Mouse (Mus musculus) lung, embryonic 16.5 days (tissue): ENCODE data around the gene Fignl2. TPM values are rescaled to one million over a fixed set of nuclear protein-coding genes. Genes with fewer than 3 reads are reported as not detected.

ENCODE experiments used
- ATAC-seq: fragments of 200-750 bp; cut with Nextera tagmentation; 2 replicates; pipeline ENCODE4 v1.8.0; 2017; ENCODE audit warnings: low read depth, mild to moderate bottlenecking, moderate library complexity
- H3K27ac ChIP-seq: fragments of 300-500 bp; sonication (generic); 2 replicates; pipeline ENCODE4 v1.5.1; 2014; ENCODE audit warnings: mild to moderate bottlenecking, control low read depth, low read length
- H3K27me3 ChIP-seq: fragments of 300-500 bp; sonication (generic); 2 replicates; pipeline ENCODE4 v1.6.1; 2014; ENCODE audit warnings: low read depth, low read length, mixed read lengths; ENCODE audit not compliant: control insufficient read depth, insufficient read depth
- H3K36me3 ChIP-seq: fragments of 300-500 bp; sonication (generic); 2 replicates; pipeline ENCODE4 v1.6.1; 2014; ENCODE audit warnings: low read length; ENCODE audit not compliant: control insufficient read depth, insufficient read depth
- H3K4me1 ChIP-seq: fragments of 300-500 bp; sonication (generic); replicated peaks from 2 replicates; pipeline ENCODE4 v1.6.1; 2014; ENCODE audit warnings: low read length, mixed read lengths; ENCODE audit not compliant: control insufficient read depth, insufficient read depth
- H3K4me2 ChIP-seq: fragments of 300-500 bp; sonication (generic); 2 replicates; pipeline ENCODE4 v1.6.1; 2014; ENCODE audit warnings: low read depth, low read length, control low read depth
- H3K4me3 ChIP-seq: fragments of 300-500 bp; sonication (generic); 2 replicates; pipeline ENCODE4 v1.5.1; 2014; ENCODE audit warnings: mild to moderate bottlenecking, low read length, control low read depth
- H3K9ac ChIP-seq: fragments of 300-500 bp; sonication (generic); 2 replicates; pipeline ENCODE4 v1.6.1; 2014; ENCODE audit warnings: low read length, control low read depth
- H3K9me3 ChIP-seq: fragments of 300-500 bp; sonication (generic); 2 replicates; pipeline ENCODE4 v1.6.1; 2016; ENCODE audit warnings: low read length; ENCODE audit not compliant: control insufficient read depth
- WGBS: fragments of 180-500 bp; shearing (Covaris S2); extraction: QIAGEN DNeasy Blood & Tissue Kit; methylation state at CpG from one replicate; pipeline ENCODE4 v1.1.7; 2014; 5-methylcytosine and 5-hydroxymethylcytosine counted together
- polyA plus RNA-seq: library from polyadenylated mRNA; unstranded; fragments of >200 nt; fragmentation: Nextera tagmentation; extraction: Ambion mirVana; gene quantifications from 2 replicates; pipeline ENCODE4 v1.2.1, GENCODE M21; 2015

Gene Fignl2
- polyA plus RNA-seq, 1 experiment from 2014 or later = 0.20 TPM

DNA sequence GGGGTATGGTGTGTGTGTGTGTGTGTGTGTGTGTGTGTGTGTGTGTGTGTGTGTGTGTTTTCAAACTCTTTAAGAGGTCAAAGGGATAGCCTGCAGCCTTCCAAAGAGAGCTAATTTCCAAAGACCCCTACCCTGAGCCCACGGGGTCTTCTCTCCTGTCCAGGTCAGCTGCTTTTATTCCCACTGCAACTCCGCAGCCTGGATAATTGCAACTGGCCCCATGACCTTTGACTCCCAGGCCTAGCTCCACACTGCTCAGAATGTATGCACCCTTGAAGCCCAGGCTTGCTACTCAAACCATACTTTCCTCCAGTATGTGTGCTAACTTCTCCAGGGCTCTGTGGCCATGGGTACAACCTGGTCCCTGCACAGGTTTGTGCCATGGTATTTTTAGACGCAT is 17.0 kb upstream of the Fignl2 start:
- Histone ChIP-seq H3K9ac (no peak overlapping the region), H3K36me3 (no peaks in the 10 kb centered on the region), H3K4me1 (peaks cover 6% of the 10 kb centered on the region), H3K4me2 (no peak overlapping the region), H3K27ac (no peak overlapping the region), H3K27me3 (no peaks in the 10 kb centered on the region; the same call in 1 of the 2 replicates), H3K9me3 (no peaks in the 10 kb centered on the region), H3K4me3 (no peak overlapping the region)
- no peak for ATAC-seq
- WGBS = 78% methylated on average over 3 of the region's 3 CpGs

DNA sequence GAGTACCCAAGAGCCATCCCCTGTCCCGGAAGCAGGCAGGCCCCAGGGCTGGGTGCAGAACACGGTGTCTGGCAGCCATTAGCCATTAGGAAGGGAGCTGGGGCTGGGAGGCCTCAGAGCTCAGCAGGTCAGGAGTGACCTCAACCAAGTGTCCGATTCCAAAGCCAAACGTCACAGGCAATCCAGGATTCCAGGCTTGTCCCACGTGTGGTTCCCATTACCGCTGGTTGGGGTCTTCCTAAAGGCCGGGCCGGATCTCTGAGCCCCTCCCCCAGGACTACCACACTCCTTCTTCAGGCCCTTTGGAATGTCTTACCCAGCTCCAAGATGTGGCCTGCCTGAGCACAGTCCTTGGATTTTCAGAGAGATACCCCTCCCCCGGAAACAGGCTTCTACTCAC is 16.6 kb upstream of the Fignl2 start:
- no peak for ATAC-seq
- 56% methylated on average over 9 of the region's 9 CpGs for WGBS

DNA sequence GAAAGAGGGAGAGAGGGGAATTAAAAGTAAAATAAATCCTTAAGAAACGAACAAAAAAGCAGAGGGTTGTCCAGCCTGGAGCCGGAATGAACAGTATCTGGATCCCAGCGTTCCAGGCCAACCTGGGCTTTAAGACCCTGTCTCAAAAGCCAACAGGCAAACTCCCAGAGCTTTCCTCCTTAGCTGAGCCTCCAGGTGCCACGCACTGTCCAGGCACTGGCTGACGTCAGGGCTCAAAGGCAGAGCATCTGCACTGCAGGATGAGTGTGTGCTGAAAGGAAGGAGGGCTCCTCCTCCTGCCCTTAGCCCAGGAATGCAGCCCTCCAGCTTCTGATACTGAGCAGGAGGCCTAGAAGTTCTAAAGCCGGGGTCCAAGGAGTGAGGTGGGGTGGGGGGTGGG is 15.6 kb upstream of the Fignl2 start:
- ATAC-seq = no peak
- 43% methylated on average over 6 of the region's 6 CpGs for WGBS
- Histone ChIP-seq H3K36me3 (no peaks in the 10 kb centered on the region), H3K27ac (no peak overlapping the region), H3K4me2 (no peak overlapping the region), H3K9me3 (no peaks in the 10 kb centered on the region), H3K9ac (no peak overlapping the region), H3K4me1 (peaks cover 6% of the 10 kb centered on the region), H3K4me3 (no peak overlapping the region), H3K27me3 (no peaks in the 10 kb centered on the region; the same call in 1 of the 2 replicates)

More for the DNA sequence above, 16.6 kb upstream of the Fignl2 start:
- Histone ChIP-seq H3K27me3 (no peaks in the 10 kb centered on the region; the same call in 1 of the 2 replicates), H3K27ac (no peak overlapping the region), H3K9me3 (no peaks in the 10 kb centered on the region), H3K4me2 (no peak overlapping the region), H3K9ac (no peak overlapping the region), H3K36me3 (no peaks in the 10 kb centered on the region), H3K4me1 (peaks cover 6% of the 10 kb centered on the region), H3K4me3 (no peak overlapping the region)

DNA sequence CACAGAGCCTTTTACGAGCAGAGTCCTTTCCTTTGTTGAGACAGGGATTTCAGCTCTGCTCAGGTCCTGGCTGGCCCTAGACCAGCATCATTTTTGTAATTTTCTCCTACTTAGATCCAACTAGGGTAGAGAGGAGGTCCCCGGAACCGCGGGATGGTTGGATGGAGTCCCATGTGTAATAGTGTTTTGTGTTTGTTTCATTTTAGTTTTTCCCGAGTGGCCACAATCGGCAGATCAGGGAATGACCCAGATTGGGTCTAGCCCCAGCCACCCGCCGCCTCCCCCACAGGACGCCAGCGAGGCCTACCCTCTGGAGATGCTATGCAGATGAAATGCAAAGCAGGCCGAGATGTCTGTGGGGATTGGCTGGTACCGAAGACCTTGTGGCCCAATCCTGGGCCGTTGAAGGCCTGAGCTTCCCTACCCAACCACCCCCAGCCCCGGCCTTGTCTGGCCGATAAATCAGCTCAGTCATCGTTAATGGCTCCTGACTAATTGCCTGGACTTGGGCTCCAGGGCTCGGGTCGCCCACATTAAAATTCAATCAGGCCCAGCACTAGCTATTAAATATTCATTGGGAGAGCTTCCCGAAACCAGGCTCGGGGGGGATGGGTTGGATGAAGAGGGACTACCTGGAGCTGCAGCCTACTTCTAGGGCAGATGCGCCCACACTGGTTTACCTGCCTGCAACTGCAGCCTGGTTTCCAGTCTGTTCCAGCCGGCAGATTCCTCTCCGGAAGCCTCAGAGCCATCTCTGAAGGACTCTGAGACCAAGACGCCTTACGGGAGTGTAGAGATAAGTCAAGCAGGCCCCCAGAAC is 14.7 kb upstream of the Fignl2 start:
- H3K36me3 ChIP-seq = no peaks in the 10 kb centered on the region
- H3K9me3 ChIP-seq = no peaks in the 10 kb centered on the region
- peaks cover 4% of the 10 kb centered on the region for H3K4me1 ChIP-seq
- no peak overlapping the region for H3K4me3 ChIP-seq
- no peak overlapping the region for H3K9ac ChIP-seq
- ATAC-seq = no peak
- no peak overlapping the region for H3K4me2 ChIP-seq
- H3K27ac ChIP-seq = no peak overlapping the region
- H3K27me3 ChIP-seq = no peaks in the 10 kb centered on the region; the same call in 1 of the 2 replicates
- WGBS = 34% methylated on average over 25 of the region's 25 CpGs

DNA sequence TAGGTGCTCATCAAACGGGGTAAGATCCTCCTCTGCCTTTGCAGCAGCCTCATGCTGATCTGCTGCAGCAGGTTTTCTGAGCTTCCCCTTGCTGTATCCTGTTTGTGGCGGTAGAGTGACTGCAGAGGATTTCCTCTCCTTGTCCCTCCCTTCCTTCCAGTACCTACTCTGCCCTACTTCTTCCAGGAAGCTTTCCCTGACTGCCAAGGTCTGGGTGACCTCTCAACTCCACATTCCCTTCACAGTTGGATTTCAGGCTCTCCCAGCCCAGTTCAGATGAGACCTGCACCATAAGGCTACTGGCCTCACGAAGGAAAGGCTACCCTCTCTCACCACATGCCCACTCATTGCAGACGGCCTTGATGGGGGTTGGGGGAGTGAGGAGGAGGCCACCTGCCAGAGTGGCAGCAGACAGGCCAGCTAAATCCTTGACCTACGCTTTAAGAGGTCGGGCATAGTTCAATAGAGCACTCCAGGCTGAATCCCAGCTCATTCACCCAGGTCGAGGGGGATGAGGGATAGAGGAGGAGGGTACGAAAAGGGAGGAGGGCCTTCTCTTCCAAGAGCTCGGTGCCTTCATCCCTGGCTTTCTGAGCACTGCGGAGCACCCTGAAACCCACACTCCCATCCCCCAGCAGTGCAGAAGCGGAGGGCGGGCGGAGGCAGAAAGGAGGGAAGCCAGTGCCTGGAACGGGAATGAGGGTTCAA is 13.9 kb upstream of the Fignl2 start:
- H3K27ac ChIP-seq = no peak overlapping the region
- no peak for ATAC-seq
- H3K4me3 ChIP-seq = no peak overlapping the region
- H3K27me3 ChIP-seq = no peaks in the 10 kb centered on the region
- H3K9me3 ChIP-seq = no peaks in the 10 kb centered on the region
- H3K4me1 ChIP-seq = no peaks in the 10 kb centered on the region
- WGBS = 50% methylated on average over 14 of the region's 14 CpGs
- no peaks in the 10 kb centered on the region for H3K36me3 ChIP-seq
- no peak overlapping the region for H3K4me2 ChIP-seq
- no peak overlapping the region for H3K9ac ChIP-seq

DNA sequence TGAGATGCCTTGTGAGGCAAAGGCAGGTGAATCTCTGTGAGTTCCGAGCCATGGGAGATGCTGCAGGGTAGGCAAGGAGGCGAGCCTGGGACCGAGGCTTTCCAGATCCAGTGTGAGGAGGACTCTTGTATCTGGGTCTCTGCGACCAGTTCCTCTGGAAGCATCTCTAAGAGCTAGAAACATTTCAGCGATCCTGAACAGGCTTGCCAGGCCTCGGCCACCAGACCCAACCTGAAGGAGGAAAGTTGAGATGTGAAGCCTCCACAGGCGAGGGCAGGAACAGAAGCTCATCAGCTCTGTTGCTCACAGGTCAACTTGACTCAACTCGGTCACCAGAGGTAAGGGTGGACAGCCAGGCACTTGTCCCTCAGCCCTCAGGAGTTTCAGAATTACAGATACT is 13.2 kb upstream of the Fignl2 start:
- no peak for ATAC-seq
- Histone ChIP-seq H3K4me2 (no peak overlapping the region), H3K27me3 (no peaks in the 10 kb centered on the region), H3K9me3 (no peaks in the 10 kb centered on the region), H3K4me3 (no peak overlapping the region), H3K27ac (no peak overlapping the region), H3K9ac (no peak overlapping the region), H3K4me1 (no peaks in the 10 kb centered on the region), H3K36me3 (no peaks in the 10 kb centered on the region)
- 94% methylated on average over 8 of the region's 8 CpGs for WGBS

DNA sequence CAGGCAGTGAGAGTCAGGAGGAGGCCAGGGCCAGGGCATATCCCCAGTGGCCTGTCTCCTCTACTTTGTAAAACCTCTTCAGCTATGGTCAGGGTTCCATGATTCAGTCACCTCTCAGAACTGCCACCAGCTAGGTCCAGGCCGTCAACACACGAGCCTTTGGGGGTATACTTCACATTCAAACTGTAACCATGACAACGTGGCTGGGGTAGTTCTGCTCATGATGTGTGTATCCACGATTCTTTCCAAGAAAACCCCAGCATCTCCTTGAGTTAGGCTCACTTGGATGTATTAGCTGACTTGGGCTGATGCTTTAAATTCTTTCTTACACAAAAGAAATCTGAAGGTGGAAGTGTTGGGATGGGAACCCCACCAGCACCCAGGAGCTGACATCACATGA is 9.9 kb upstream of the Fignl2 start:
- no peaks in the 10 kb centered on the region for H3K36me3 ChIP-seq
- no peaks in the 10 kb centered on the region for H3K27me3 ChIP-seq
- H3K4me3 ChIP-seq = no peak overlapping the region
- no peaks in the 10 kb centered on the region for H3K9me3 ChIP-seq
- H3K4me1 ChIP-seq = no peaks in the 10 kb centered on the region
- H3K9ac ChIP-seq = no peak overlapping the region
- no peak overlapping the region for H3K4me2 ChIP-seq
- no peak overlapping the region for H3K27ac ChIP-seq
- 49% methylated on average over 4 of the region's 4 CpGs for WGBS
- ATAC-seq = no peak

DNA sequence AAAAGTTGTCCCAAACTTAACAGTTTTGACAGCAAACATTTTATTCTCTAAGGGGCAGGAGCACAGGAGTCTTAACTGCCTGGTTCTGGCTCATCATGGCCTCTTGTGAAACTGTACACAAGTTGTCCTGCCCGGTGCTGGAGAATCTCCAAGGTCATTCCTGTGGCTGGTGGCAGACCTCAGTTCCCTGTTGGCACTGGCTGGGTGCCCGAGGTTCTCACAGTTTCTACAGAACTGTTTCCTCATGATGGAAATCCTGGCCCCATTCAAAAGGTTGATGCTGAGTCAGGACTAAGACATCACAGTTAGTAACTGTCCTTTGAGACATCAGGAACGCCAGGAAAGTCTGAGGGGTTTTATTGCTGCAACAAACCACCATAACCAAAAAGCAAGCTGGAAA is 8.6 kb upstream of the Fignl2 start:
- Histone ChIP-seq H3K27me3 (no peaks in the 10 kb centered on the region), H3K9me3 (no peaks in the 10 kb centered on the region), H3K4me2 (no peak overlapping the region), H3K4me3 (no peak overlapping the region), H3K36me3 (no peaks in the 10 kb centered on the region), H3K9ac (no peak overlapping the region), H3K4me1 (peaks cover 7% of the 10 kb centered on the region), H3K27ac (no peak overlapping the region)
- WGBS = 49% methylated on average over 3 of the region's 3 CpGs
- ATAC-seq = no peak

DNA sequence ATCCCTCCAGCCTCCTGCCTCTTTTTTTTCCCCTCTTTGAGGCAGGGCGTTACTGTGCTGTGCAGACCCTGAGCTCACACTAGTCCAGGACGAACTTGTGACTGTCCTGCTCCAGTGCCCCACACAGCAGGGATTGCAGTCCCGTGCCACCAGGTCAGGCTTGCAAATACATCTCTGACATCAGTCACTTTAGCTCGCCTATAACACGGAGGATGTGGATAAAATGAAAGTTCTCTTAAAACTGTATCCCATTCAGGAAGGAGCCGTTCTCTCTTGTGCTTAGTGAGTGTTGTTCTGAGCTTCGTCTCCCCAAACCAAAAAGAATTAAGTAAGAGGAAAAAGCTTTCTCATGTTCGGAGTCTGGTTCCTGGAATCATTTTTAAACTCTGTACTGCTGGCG is 8.1 kb upstream of the Fignl2 start:
- WGBS = 63% methylated on average over 9 of the region's 9 CpGs
- Histone ChIP-seq H3K4me1 (peaks cover 12% of the 10 kb centered on the region), H3K36me3 (no peaks in the 10 kb centered on the region), H3K27me3 (no peaks in the 10 kb centered on the region), H3K4me2 (no peak overlapping the region), H3K27ac (no peak overlapping the region), H3K9ac (no peak overlapping the region), H3K4me3 (no peak overlapping the region), H3K9me3 (no peaks in the 10 kb centered on the region)
- no peak for ATAC-seq
